Comparison of ENCODE assay signal across 19 mouse cellular contexts in genomic region chr15:68650033-68650432, GRCm38 (mm10).
A peak's percentile ranks its signal among the peaks of the same experiment; 100 is the strongest.
DNase-seq lines count a peak whose midpoint lies in the region; ATAC-seq and TF ChIP-seq lines count a peak whose summit lies in the region.
"Had no signal": no experiment of that assay in that cellular context is flagged by ENCODE, and none has a peak within 500 bp of the region (broad histone marks: within the 10 kb centered on the region; RNA-seq: fewer than 3 reads in every experiment).

No protein-coding gene starts in this region.

- no peak overlapping the region for H3K4me3 ChIP-seq in embryonic facial prominence, embryonic 11.5 days (ENCODE audit: low read depth, low read length)
- no peak overlapping the region for H3K4me3 ChIP-seq in embryonic facial prominence, embryonic 10.5 days
- no peak overlapping the region for H3K4me3 ChIP-seq in forebrain, postnatal 0 days (ENCODE audit: low read depth, low read length)
- no peak overlapping the region for H3K4me3 ChIP-seq in myocyte
- H3K4me3 ChIP-seq in stomach, postnatal 0 days (ENCODE audit: low read depth, low read length), result no peak overlapping the region
- H3K4me3 ChIP-seq: embryonic facial prominence, embryonic 13.5 days had no signal

- no peaks in the 10 kb centered on the region for H3K4me1 ChIP-seq in embryonic facial prominence, embryonic 11.5 days (ENCODE audit: control insufficient read depth, insufficient read depth, low read length)
- no peaks in the 10 kb centered on the region for H3K4me1 ChIP-seq in embryonic facial prominence, embryonic 10.5 days
- H3K4me1 ChIP-seq in forebrain, postnatal 0 days (ENCODE audit: insufficient read depth), result no peaks in the 10 kb centered on the region
- H3K4me1 ChIP-seq in stomach, postnatal 0 days (replicated peaks; ENCODE audit: control insufficient read depth, insufficient read depth), result no peaks in the 10 kb centered on the region

- no peak overlapping the region for H3ac ChIP-seq in myocyte (ENCODE audit: control insufficient read depth, insufficient read length)

- no peak overlapping the region for H3K4me2 ChIP-seq in embryonic facial prominence, embryonic 11.5 days (ENCODE audit: low read depth, low read length)
- H3K4me2 ChIP-seq in forebrain, postnatal 0 days (ENCODE audit: low read depth), result no peak overlapping the region
- peak overlapping the region; percentile 27 for H3K4me2 ChIP-seq in myocyte (ENCODE audit: low read depth)
- no peak overlapping the region for H3K4me2 ChIP-seq in stomach, postnatal 0 days (replicated peaks; ENCODE audit: low read depth)
- H3K4me2 ChIP-seq: embryonic facial prominence, embryonic 13.5 days had no signal

- no peak for TF ChIP-seq CTCF in forebrain, postnatal 0 days (IDR thresholded peaks at IDR 0.05; ENCODE audit: low read depth)
- TF ChIP-seq CTCF in stomach, postnatal 0 days (IDR thresholded peaks at IDR 0.05; ENCODE audit: low read depth), result no peak

- H3K79me2 ChIP-seq in myocyte (ENCODE audit: control insufficient read depth, insufficient read depth), result no peaks in the 10 kb centered on the region

- 0 out of 2 replicates have a peak, but pooled peaks have one; percentile 56 for ATAC-seq in embryonic facial prominence, embryonic 11.5 days (replicated peaks; ENCODE audit: insufficient number of reproducible peaks, low FRiP score, low TSS enrichment, low read depth)
- ATAC-seq in forebrain, postnatal 0 days, result peak; percentile 25; the same call in 1 of the 2 replicates
- no peak for ATAC-seq in stomach, postnatal 0 days (ENCODE audit: low FRiP score, low TSS enrichment)
- no peak for ATAC-seq in inflammation-experienced regulatory T-cells, adult 6 months
- ATAC-seq: activated CD4-positive, CD25-positive, alpha-beta regulatory T cell, adult 4 months; intestine, postnatal 0 days had no signal

- no peak overlapping the region for H3K27ac ChIP-seq in embryonic facial prominence, embryonic 11.5 days (replicated peaks; ENCODE audit: low read depth, low read length)
- H3K27ac ChIP-seq in embryonic facial prominence, embryonic 10.5 days (replicated peaks), result no peak overlapping the region
- H3K27ac ChIP-seq in forebrain, postnatal 0 days (ENCODE audit: low read depth, low read length), result no peak overlapping the region
- H3K27ac ChIP-seq in stomach, postnatal 0 days (replicated peaks), result no peak overlapping the region
- H3K27ac ChIP-seq: embryonic facial prominence, embryonic 13.5 days had no signal

- WGBS in embryonic facial prominence, embryonic 11.5 days, result 75% methylated on average over 3 of the region's 3 CpGs
- WGBS in embryonic facial prominence, embryonic 10.5 days, result 67% methylated on average over 3 of the region's 3 CpGs
- 51% methylated on average over 3 of the region's 3 CpGs for WGBS in forebrain, postnatal 0 days
- WGBS in stomach, postnatal 0 days, result 34% methylated on average over 3 of the region's 3 CpGs

- DNase-seq in embryonic facial prominence, embryonic 11.5 days (ENCODE audit: low spot score), result no peak
- DNase-seq in embryonic facial prominence, embryonic 10.5 days (ENCODE audit: low spot score), result no peak
- DNase-seq in embryo, embryonic 10 days (ENCODE audit: low spot score), result peak; percentile 52
- no peak for DNase-seq in forebrain, postnatal 0 days
- no peak for DNase-seq in stomach, postnatal 0 days (ENCODE audit: low spot score)
- no peak for DNase-seq in gastrocnemius, adult 18-20 months (ENCODE audit: low spot score)
- DNase-seq: adrenal gland, postnatal 36 days; cerebellum, adult 9-11 months; gastrocnemius, postnatal 14 days; kidney, postnatal 14 days; lung, adult 2 months; right cerebral cortex, adult 18-20 months; thymus, postnatal 14 days had no signal

- H3K9me3 ChIP-seq in embryonic facial prominence, embryonic 11.5 days (replicated peaks; ENCODE audit: control insufficient read depth, low read length), result no peaks in the 10 kb centered on the region
- H3K9me3 ChIP-seq in embryonic facial prominence, embryonic 10.5 days, result no peaks in the 10 kb centered on the region
- no peaks in the 10 kb centered on the region for H3K9me3 ChIP-seq in forebrain, postnatal 0 days (ENCODE audit: low read length)
- no peaks in the 10 kb centered on the region for H3K9me3 ChIP-seq in stomach, postnatal 0 days (ENCODE audit: control insufficient read depth, low read length)
- H3K9me3 ChIP-seq: embryonic facial prominence, embryonic 13.5 days had no signal

- H3K9ac ChIP-seq in embryonic facial prominence, embryonic 11.5 days (replicated peaks; ENCODE audit: low read length), result no peak overlapping the region
- no peak overlapping the region for H3K9ac ChIP-seq in forebrain, postnatal 0 days
- H3K9ac ChIP-seq in stomach, postnatal 0 days (ENCODE audit: low read length), result no peak overlapping the region
- H3K9ac ChIP-seq: embryonic facial prominence, embryonic 13.5 days had no signal

- H3K27me3 ChIP-seq in embryonic facial prominence, embryonic 11.5 days (ENCODE audit: control insufficient read depth, insufficient read depth, low read length), result no peaks in the 10 kb centered on the region
- no peaks in the 10 kb centered on the region for H3K27me3 ChIP-seq in embryonic facial prominence, embryonic 10.5 days (replicated peaks; ENCODE audit: low read depth, poor library complexity, severe bottlenecking)
- no peaks in the 10 kb centered on the region for H3K27me3 ChIP-seq in forebrain, postnatal 0 days (ENCODE audit: insufficient read depth, low read length)
- H3K27me3 ChIP-seq in myocyte (ENCODE audit: control insufficient read depth, insufficient read depth, insufficient read length), result no peaks in the 10 kb centered on the region
- H3K27me3 ChIP-seq in stomach, postnatal 0 days (ENCODE audit: control insufficient read depth, insufficient read depth, low read length), result no peaks in the 10 kb centered on the region
- H3K27me3 ChIP-seq: CH12.LX; embryonic facial prominence, embryonic 13.5 days had no signal

- H3K36me3 ChIP-seq in embryonic facial prominence, embryonic 11.5 days (replicated peaks; ENCODE audit: control insufficient read depth, insufficient read depth, low read depth, low read length), result no peaks in the 10 kb centered on the region
- no peaks in the 10 kb centered on the region for H3K36me3 ChIP-seq in embryonic facial prominence, embryonic 10.5 days (replicated peaks)
- no peaks in the 10 kb centered on the region for H3K36me3 ChIP-seq in forebrain, postnatal 0 days (ENCODE audit: insufficient read depth)
- H3K36me3 ChIP-seq in myocyte (ENCODE audit: control insufficient read depth, insufficient read depth), result no peaks in the 10 kb centered on the region
- H3K36me3 ChIP-seq in stomach, postnatal 0 days (ENCODE audit: control insufficient read depth, insufficient read depth, low read length), result no peaks in the 10 kb centered on the region
- H3K36me3 ChIP-seq: embryonic facial prominence, embryonic 13.5 days had no signal

- no peak for TF ChIP-seq POLR2A in myocyte (IDR thresholded peaks at IDR 0.05; ENCODE audit: insufficient read length, low read depth)

- no peak for TF ChIP-seq EP300 in stomach, postnatal 0 days (optimal IDR thresholded peaks at IDR 0.05)

TF ChIP-seq in myocyte, 11 proteins besides CTCF, POLR2A, EP300 and RAD21:
- TF ChIP-seq REST (IDR thresholded peaks at IDR 0.05; ENCODE audit: insufficient read depth, insufficient read length) (no peak), E2F4 (IDR thresholded peaks at IDR 0.05; ENCODE audit: insufficient read depth) (no peak), POLR2AphosphoS2 (IDR thresholded peaks at IDR 0.05; ENCODE audit: insufficient read length, low read depth) (no peak), MYOG (IDR thresholded peaks at IDR 0.05; ENCODE audit: control insufficient read depth in 1 of 3, insufficient read depth in 1 of 3, insufficient read length in 2 of 3, low read depth in 2 of 3) (no peak), SRF (IDR thresholded peaks at IDR 0.05; ENCODE audit: control insufficient read depth, insufficient read length, low read depth) (no peak), TCF3 (IDR thresholded peaks at IDR 0.05; ENCODE audit: insufficient read length, low read depth) (no peak)

Comparison
In these comparisons a context has a peak if more than half of its experiments do, and no peak if none do; other contexts are left out.
1. ATAC-seq: peak in embryonic facial prominence, embryonic 11.5 days (single experiment) and forebrain, postnatal 0 days (single experiment); none in stomach, postnatal 0 days (single experiment) and inflammation-experienced regulatory T-cells, adult 6 months (single experiment).